Mouse (Mus musculus) left cerebral cortex, postnatal 14 days (tissue): ENCODE results near the gene Rbfox3. TPM values are rescaled to one million over a fixed set of nuclear protein-coding genes. Genes with fewer than 3 reads are reported as not detected.

Source experiments
- DNase-seq, 2 experiments: peaks; one replicate each; pipeline ENCODE4 v3.0.0; 2021 to 2022; ENCODE audit warnings: low spot score in 2 of 2, mixed read lengths in 1 of 2
- intact Hi-C: fragments of 180-260 bp; cut with DNase I; formaldehyde crosslinking; loops from one replicate; pipeline ENCODE4 v1.15.1; 2025
- total RNA-seq, 2 experiments: library from RNA; stranded (reverse); gene quantifications; 2 replicates each; pipeline ENCODE4 v1.2.3; 2021

Gene Rbfox3
- total RNA-seq, 2 experiments from 2014 or later = 297 to 325 TPM

DNA sequence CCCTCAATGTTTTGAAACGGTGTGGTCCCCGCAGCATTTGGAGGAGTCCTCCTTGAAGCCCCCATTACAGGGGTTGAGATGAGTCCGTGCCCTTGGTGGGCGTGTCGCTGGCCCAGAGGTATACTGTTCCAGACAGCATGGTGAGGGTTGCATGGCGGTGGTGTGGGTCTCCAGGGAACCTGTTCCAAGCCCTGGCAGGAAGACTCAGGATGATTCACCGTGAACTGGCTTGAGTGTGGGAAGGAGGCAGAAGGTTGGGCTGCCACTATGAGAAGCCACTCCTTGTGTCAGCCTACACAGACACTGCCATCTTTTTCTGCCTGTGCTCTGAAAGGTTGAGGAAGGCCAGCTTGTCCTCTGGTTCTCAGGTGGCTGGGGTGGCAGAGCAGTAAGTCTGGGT is 393.5 kb downstream of the Rbfox3 start:
- no peak for DNase-seq
- intact Hi-C loops = no loop called here

DNA sequence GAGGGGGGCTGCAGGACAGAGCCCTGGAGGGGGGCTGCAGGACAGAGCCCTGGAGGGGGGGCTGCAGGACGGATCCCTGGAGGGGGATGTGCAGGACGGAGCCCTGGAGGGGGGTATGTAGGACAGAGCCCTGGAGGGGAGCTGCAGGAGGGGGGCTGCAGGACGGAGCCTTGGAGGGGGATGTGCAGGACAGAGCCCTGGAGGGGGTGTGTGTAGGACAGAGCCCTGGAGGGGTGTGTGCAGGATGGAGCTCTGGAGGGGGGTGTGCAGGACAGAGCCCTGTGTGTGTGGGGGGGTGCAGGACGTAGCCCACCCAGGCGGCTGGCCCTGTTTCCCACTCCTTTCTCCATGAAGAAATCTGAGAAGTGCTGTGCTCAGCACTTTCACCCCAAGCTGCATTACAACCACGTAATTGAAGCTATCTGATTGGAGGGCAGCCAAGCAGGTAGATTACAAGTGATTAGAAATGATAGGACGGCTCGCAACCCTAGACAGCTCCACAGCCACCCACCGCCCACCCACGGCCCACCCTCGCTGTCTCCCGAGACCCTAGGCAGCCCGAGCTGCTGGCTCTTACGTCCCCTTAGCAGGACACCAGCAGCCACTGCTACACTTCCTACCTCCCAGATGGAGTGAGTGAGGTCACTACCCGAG is 399.0 kb downstream of the Rbfox3 start:
- DNase-seq = no peak

DNA sequence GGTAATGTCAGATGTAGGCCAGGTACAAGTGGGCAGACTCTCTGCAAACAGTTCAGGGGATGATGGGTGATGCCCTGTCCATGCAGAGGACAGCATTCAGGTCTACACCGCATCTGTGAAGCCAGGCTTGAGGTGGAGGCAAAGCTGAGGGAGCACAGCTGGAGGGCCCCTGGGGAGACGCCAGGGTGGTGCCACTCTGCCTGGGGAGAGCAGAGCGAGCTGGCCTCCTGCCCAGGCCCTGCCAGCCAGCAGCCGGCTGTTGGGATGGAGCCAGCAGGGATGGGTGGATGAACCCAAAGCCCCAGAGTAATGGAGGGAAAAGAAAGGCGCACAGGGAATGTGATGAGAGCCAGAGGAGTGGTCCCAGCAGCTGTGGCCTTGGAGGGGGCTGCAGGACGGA is 399.5 kb downstream of the Rbfox3 start:
- peak; percentile 62 to 68 for DNase-seq
- intact Hi-C loops = no loop called here

More for the DNA sequence above, 399.0 kb downstream of the Rbfox3 start:
- intact Hi-C loops = no loop called here

DNA sequence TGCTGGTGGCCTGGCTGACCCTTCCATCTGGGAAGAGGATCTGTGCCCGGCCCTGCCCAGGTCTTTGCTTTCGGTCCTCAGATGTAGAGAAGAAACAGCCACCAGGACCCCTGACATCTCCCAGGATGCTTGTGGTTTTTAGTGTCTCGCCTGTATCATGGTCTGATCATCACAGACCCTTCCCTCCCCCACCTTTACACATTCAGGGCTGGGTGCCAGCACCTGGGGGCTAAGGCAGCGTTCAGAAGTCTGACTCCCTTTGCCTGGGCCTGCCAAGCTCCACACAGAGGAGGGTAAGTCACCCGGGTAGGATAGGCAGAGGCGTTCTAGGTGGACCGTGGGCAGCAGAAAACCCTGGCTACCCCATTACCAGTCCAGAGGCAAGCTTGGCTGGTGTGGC is 403.1 kb downstream of the Rbfox3 start:
- DNase-seq = no peak
- intact Hi-C loops = loop anchor here (5.0 kb wide), 1 partner anchor 234 kb away; no protein-coding TSS in a partner anchor

DNA sequence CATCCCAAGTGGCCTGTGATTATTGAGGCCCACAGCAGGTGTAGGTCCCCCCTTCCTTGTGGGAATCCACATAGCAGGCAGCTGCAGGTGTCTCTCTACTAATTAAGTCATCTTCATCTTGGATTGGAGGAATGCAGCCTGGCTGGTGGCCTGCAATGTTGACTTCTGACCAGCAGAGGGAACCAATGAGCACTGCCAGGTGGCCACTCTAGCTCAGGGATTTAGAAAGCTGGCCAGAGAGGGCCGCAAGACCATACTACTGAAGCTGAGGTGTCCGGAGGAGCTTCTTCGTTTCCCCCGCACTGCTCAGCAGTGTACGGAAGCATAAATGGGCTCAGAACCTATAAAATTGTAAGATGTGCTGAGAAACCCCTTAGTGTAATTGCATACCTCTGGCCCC is 403.5 kb downstream of the Rbfox3 start:
- intact Hi-C loops = loop anchor here (5.0 kb wide), 1 partner anchor 234 kb away; no protein-coding TSS in a partner anchor
- DNase-seq = peak; percentile 86 to 87

DNA sequence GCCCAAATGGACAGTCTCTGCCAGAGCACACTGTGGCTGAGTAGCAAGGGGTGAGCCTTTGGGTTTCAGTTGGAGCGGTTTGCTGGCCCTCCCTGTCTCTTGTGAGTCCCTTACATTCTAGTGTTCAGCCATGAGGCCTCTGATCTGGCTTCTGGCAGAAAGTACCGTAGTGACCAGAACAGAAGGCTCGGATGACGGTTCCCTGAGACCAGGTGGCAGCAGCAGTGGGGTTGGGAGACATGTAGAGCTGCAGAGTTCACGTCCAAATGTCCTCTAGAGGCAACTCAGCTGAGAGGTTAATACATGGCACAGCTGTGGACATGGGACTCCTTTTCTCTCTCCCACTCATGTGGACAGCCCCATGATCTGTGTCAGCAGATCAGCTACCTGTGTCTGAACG is 404.3 kb downstream of the Rbfox3 start:
- intact Hi-C loops = loop anchor here (5.0 kb wide), 1 partner anchor 235 kb away; no protein-coding TSS in a partner anchor
- DNase-seq = no peak

DNA sequence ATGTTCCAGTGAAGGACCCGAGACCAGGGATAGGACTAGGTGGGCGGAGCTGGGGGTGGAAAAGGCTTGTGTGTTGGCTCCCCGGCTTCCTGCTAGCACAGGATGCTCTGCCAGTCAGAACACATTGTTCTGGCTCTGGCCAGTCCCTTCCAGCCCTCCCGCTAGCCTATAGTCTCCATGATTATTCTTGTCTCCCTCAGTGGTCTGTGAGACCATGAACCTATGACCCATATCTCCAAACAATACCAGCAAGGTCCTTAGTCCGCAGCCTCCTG is 407.3 kb downstream of the Rbfox3 start:
- no peak for DNase-seq
- intact Hi-C loops = no loop called here

DNA sequence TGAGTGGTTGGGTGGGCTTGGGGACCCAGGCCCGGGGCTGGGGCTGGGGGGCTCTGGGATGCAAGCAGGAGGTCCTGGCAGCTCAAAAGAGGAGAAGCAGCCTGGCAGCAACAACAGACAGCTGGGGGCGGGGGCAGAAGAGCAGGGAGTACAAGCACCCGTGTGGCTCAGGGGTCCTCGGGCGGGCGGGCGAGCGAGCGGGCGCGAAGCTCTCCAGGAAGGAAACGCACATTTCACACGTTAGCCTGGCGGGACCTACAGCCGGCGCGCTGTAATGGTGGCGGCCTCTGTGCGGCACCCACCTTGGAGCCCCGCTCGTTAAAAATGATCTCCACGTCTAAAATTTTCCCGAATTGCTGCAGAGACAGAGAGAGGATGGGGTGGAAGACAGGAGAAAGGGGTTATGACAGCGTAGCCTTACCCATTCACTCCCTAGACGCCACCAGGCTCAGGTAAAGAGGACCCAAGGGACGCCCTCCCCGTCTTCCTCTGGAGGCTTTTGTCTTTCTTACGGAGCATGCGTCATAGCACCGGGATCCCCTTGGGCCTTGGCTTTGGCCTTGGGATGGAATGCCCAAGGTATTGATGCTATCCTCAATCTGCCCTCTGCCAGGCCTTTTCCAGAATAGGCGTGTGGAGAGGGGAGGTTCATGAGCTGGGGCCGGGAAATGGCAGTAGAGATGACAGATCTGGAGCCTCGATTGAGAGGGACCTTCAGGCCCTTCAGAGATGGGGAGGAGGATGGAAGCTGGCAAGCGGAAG is 407.8 kb downstream of the Rbfox3 start:
- intact Hi-C loops = no loop called here
- no peak for DNase-seq

DNA sequence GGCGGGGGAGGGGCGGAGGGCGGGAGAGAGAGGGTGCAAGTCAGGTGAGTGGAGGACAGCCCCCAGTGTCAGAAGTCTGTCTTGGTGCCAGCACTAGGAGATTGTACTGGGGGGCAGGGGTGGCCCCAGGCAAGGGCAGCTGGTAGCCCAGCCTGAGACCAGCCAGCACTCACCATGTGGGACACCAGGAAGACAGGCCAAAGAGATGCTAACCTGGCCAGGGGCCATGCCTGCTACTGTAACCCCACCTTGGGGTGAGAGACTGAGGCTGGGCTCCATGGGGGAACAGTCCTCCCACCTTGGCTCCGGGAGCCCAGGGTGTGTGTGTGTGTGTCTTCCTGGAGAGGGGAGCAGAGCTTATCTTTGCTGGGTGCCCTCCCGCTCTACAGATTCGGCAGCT is 408.4 kb downstream of the Rbfox3 start:
- DNase-seq = no peak
- intact Hi-C loops = no loop called here

DNA sequence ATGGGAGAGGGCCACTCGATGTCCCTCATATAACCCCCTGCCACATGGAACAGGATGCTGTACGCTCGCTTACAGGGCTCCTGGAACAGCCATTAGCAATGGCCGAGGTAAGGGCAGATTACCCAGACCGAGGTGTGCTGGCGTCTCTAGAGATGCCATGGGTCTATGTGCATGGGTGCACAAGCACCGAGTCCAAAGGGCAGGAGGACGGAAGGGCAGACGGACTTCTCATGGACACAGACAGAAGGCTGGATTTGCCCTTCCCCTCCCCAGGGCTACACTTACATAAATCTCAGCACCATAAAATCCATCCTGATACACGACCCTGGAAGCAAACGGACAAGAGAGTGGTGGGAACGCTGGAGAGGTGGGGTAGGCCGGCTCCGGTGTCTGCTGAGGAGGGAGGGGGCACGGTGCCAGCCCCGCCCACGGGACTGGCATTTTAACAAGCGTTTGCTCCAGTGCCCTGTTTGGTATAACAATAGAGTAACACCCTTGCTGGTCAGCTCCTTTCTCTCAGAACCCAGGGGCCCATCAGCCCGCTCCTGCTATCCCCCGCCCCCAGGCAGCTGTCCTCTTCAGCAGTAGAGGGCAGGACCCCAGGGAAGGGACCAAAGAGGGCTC is 415.2 kb downstream of the Rbfox3 start:
- intact Hi-C loops = no loop called here

DNA sequence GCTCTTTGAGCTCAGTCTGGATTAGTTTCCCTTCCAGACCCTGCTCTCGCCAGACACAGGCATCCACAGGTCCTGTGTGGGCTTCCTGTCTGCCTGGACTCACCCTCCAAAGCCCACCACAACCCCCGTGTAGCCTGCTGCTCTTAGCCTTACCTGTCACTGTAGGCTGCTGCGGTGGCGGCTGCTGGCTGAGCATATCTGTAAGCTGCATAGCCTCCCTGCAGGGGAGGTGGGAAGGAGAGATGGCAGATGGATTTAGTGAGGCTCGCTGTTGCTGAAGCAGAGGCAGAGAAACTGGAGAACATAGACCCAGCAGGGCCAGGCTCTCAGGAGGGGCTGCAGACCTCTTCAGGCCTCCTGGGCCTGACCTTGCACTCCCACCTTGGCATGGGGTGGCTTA is 416.3 kb downstream of the Rbfox3 start:
- intact Hi-C loops = no loop called here
- DNase-seq = peak in 1 of 2 experiments; percentile 43

More for the DNA sequence above, 415.2 kb downstream of the Rbfox3 start:
- no peak for DNase-seq

DNA sequence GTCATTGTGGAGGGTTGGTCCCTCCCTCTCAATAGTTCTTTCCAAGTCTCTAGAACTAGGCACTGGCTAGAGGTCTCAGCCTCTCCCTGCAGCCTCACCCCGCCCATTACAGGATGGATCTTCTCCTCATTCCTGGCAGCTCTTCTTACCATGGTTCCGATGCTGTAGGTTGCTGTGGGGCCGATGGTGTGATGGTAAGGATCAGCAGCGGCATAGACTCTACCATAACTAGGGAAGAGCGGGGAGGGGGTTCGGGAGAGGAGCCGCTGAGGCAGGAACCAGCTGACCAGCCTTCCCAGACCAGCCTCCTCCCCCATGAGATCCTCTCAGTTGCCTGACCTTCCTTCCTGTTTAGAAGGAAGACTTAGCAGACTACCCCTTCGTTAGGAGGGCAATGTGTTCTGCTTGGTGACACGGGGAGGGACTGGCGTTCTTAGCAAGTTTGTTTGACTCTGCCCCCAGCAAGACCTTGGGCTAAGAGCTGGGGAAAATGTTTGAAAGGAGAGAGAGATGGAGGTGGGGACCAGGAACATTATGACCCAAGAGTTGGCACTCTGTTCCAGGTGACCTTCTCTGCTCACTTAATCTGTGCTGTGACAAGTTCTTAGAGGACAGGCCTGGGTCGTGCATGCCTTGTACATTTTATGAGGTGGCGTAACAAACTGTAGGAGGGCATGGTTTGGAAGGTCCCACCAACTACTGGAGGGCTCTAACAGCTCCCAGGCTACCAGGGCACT is 417.2 kb downstream of the Rbfox3 start:
- intact Hi-C loops = no loop called here
- DNase-seq = no peak

DNA sequence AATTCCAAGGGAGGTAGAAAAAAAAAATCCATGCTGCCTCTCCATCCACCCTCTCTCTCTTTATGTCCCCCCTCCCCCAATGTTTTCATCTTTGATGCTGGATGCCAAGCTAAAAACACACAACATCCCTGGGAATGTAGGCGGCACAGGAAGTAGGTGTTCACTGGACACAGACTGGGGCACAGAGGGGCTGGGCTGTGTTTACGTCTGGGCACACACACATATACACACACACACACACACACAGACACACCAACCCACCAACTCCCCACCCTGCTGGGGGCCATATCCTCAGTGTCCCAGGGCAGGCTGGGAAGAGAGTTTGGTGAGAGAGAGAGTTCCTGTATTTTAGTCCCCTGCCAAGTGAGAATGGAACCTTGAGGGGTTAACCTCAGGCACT is 417.9 kb downstream of the Rbfox3 start:
- intact Hi-C loops = no loop called here
- DNase-seq = no peak

DNA sequence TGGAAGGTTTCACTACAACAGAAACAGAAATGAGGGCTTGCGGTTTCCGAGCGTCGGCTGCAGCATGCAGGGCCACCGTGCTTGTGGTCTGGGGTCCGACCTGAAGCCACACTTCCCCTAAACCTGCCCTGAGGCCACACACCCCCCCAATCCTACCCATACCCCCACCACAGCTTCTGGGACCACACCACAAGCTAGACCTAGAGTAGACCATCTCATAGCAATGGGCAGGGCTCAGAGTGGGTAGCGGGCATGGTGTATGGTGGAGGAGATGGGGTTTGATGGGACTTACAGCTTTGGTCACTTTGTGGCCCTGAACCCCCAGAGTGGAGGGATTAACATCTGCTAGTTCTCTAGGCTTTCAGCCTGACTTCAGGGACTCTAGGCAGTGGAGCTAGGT is 420.2 kb downstream of the Rbfox3 start:
- intact Hi-C loops = loop anchor here (2.0 kb wide), 1 partner anchor 44 kb away; no protein-coding TSS in a partner anchor
- no peak for DNase-seq

DNA sequence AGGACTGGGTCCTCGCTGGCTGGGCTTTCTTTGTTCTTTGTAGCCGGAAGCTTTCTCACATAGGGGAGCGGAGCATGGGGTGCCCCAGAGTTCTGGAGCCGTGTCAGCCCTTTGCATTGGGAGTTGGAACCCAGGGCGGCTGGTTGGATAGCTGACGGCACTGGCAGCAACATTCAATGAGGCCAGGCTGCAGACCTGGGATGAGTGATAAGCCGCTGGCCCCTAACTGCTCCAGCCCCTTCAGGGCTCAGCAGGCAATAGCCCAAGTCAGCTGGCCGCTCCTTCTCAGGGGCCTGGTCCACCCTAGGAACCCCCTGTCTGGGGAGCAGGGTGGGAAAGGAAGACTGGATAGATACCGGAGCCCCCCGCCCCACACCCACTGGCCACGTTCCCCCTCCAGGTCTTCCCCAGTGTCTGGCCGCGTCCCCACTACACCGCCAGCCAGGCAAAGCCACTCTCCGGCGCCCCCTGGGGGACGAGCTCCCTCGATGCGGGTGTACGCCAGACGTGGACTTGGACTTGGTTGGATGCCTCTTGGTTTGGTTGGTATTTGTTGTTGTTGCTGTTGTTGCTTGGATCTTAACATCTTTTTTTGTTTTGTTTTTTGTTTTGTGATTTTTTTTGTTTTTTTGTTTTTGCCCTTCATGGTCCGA is 420.7 kb downstream of the Rbfox3 start:
- intact Hi-C loops = loop anchor here (2.0 kb wide), 1 partner anchor 44 kb away; no protein-coding TSS in a partner anchor
- peak in 1 of 2 experiments; percentile 72 for DNase-seq

DNA sequence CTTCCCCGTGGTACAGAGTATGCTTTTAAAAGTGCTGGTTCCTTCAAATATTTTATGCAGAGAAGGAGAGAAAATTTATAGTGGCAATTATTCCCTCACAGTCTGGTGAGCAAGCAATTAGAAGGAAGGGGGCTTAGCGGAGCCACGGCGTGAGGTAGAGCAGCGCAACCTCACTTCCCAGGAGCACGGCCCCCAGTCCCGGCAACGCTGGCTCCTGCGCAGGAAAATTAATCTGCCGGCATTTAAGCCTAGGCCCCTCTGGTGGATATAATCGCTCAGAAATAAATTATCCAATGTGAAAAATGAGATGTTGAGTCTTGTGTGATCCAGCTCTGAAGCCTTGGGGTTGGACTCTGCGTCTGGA is 422.5 kb downstream of the Rbfox3 start:
- no peak for DNase-seq
- intact Hi-C loops = no loop called here

DNA sequence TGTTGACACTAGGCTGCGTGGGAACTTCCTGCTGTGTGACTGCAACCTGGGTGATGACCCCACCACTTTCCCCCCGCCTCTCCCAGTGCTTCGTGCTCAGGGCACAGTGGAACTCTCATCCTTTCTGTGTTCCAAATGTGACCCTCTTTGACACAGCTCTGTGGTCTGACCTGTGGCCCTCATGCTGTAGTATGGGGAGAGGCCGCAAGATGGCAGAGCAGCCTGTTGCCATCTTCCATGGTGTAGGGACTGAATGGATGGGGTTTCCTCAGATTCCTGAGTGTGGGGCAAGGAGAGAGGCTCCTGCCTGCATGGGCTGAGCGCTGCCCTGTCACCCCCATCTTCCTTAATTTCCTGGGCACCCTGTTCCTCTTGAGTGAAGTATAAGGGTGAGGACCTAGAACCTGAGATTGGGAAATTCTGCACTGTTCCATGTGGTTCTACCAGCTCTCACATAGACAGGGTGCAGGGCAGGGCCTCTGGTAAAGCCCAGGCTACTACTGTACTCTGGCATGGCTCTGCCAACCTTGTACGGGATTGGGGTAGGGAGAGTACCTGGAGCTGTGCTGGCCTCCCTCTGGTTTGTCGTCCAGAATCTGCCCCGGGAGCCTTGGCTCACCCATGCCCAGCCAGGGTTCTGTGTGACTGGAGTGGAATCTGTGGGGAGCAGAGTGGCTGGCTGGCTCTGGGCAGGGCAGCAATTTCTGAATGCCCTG is 423.0 kb downstream of the Rbfox3 start:
- intact Hi-C loops = no loop called here
- DNase-seq = no peak

DNA sequence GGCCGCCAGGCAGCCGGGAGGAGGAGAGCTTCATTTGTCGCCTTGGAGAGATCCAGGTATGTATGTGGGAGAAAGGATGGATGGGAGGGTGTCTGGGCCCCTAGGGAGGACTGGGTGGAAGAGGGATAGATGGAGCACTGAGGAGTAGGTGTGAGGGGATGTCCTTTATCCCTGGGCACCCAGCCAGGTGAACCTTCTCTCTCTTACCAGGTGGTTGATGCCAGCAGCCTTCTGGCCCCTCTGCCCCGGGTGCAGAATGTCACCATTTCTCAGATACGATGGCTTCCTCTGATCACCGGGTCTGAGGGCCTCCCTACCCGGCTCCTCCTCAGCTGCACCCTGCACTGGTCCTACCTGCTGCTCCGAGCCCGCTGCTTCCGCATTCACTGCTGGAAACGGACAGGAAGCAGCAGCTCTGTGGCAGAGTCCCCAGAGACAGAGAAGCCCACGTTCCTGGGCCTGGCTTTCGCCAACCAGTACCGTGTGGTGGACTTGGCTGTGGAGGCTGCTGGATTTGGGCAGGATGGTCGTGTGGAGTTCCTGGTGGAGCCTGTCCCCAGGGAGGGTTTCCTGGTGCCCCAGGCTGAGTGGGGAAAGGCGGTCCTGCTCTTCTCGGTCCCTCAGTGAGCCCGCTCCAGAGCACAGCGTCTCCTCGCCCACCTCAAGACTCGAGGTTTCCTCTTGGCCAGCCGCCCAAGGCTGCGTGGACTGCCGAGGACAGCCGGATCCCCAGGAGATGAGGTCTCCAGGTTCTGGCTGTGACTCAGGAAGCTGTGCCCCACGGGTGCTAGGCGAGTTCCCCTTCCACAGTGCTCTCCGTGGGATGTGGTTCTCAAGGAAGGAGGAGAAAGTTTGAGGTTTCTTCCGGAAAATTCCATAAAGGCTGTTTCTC is 424.3 kb downstream of the Rbfox3 start:
- DNase-seq = no peak

More for the DNA sequence above, 424.3 kb downstream of the Rbfox3 start:
- intact Hi-C loops = no loop called here
